In the genomic region with DNA sequence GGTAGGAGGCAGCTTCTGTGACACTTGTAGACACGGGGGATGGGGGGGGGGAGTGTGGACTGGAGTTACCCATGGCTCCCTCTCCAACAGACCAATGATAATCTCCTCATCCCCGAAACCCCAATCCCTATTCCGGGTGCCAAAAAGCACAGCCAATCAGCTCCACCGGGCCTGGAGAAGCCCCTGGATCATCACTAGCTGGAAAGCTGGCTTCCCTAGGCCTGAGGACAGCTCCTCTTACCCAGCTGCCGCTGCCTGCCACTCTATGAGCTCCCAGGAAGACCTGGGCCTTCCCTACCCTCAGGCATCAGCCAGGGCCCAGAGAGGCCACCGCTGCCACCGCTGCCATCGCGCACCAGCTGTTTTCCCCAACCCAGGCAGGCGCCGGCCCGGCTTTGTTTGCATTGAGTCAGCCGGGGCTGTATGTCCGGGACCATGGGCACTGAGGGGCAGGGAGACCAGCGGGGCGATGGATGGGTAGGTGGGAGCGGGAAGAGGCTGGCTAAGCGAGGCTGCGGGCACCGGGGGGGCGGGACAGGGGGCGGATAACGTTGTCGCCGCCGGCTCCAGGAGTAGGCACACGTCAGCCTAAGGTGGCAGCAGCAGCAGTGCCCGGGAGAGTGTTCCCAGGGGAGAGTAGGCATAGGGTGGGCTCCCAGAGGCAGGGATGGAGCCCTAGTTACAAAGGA, we compare ENCODE assay signal across 7 mouse cellular contexts. TPM values are rescaled to one million over a fixed set of nuclear protein-coding genes. Genes with fewer than 3 reads are reported as not detected.
DNase-seq lines count a peak whose midpoint lies in the region; ATAC-seq and TF ChIP-seq lines count a peak whose summit lies in the region.

No protein-coding gene starts in this region.

- H3K4me3 ChIP-seq in megakaryocyte, embryonic 14.5 days (replicated peaks) = peak overlapping the region; percentile 91
- peak overlapping the region; percentile 86 for H3K4me3 ChIP-seq in left cerebral cortex, adult 2 months

- no peak for TF ChIP-seq CTCF in left cerebral cortex, adult 2 months (IDR thresholded peaks at IDR 0.05)

- DNase-seq in cerebellum, adult 18-20 months = peak; percentile 63 to 74
- DNase-seq in frontal cortex, adult 2 months (ENCODE audit: extremely low spot score in 1 of 2, low spot score in 1 of 2) = peak; percentile 49 to 76
- DNase-seq in left cerebral cortex, adult 2 months (ENCODE audit: extremely low spot score in 1 of 2, low spot score in 2 of 2) = peak; percentile 57 to 59
- peak; percentile 46 for DNase-seq in naive thymus-derived CD4-positive, alpha-beta T cell, adult 2 months (ENCODE audit: low read depth)
- DNase-seq in embryo, embryonic 10.5 days (ENCODE audit: low spot score) = no peak

- peaks cover 96% of the 10 kb centered on the region for H3K27me3 ChIP-seq in megakaryocyte, embryonic 14.5 days (replicated peaks)

- H3K9me3 ChIP-seq in megakaryocyte, embryonic 14.5 days = no peaks in the 10 kb centered on the region

- intact Hi-C loops in left cerebral cortex, adult 2 months (cut with DNase I) = no loop called here

- H3K4me1 ChIP-seq in megakaryocyte, embryonic 14.5 days = peaks cover 30% of the 10 kb centered on the region

- ATAC-seq in megakaryocyte, adult 5-6 weeks (ENCODE audit: poor library complexity, severe bottlenecking) = no peak

- H3K36me3 ChIP-seq in megakaryocyte, embryonic 14.5 days (replicated peaks; ENCODE audit: low read length) = no peaks in the 10 kb centered on the region

- H3K27ac ChIP-seq in left cerebral cortex, adult 2 months = peak overlapping the region; percentile 90

RNA-seq across cellular contexts. Expression of a gene that starts 0.7 kb away (rescaled TPM):
- polyA plus RNA-seq in megakaryocyte, embryonic 14.5 days (2012; ENCODE audit: insufficient read depth, low replicate concordance) = 1.2 TPM in 1 of 2 replicates, not detected in the other
- 0.27 TPM in 1 of 2 replicates, not detected in the other for total RNA-seq in megakaryocyte, adult 5-6 weeks (2015)
- total RNA-seq in megakaryocyte, adult 5-6 weeks (2017) = 0.07 and 0.16 TPM in 2 replicates
- polyA plus RNA-seq in frontal cortex, adult 2 months (2012; rRNA removed) = 97.9 and 106 TPM in 2 replicates
- 100 to 1,000 TPM; 117 to 121 TPM for total RNA-seq in left cerebral cortex, adult 2 months (2021)

RNA-seq across cellular contexts. Expression of a gene that starts 14.9 kb away (rescaled TPM):
- not detected in 2 replicates for polyA plus RNA-seq in megakaryocyte, embryonic 14.5 days (2012; ENCODE audit: insufficient read depth, low replicate concordance)
- 0.21 and 0.58 TPM in 2 replicates for total RNA-seq in megakaryocyte, adult 5-6 weeks (2015)
- total RNA-seq in megakaryocyte, adult 5-6 weeks (2017) = 0.24 and 0.59 TPM in 2 replicates
- 22.7 and 23.1 TPM in 2 replicates for polyA plus RNA-seq in frontal cortex, adult 2 months (2012; rRNA removed)
- total RNA-seq in left cerebral cortex, adult 2 months (2021) = 10 to 100 TPM; 25.0 to 26.4 TPM

RNA-seq across cellular contexts. Expression of a gene that starts 32.3 kb away (rescaled TPM):
- polyA plus RNA-seq in megakaryocyte, embryonic 14.5 days (2012; ENCODE audit: insufficient read depth, low replicate concordance) = not detected in 2 replicates
- total RNA-seq in megakaryocyte, adult 5-6 weeks (2015) = not detected in 2 replicates
- total RNA-seq in megakaryocyte, adult 5-6 weeks (2017) = not detected in 2 replicates
- 0.30 and 0.34 TPM in 2 replicates for polyA plus RNA-seq in frontal cortex, adult 2 months (2012; rRNA removed)
- total RNA-seq in left cerebral cortex, adult 2 months (2021) = not detected

RNA-seq across cellular contexts. Expression of a gene that starts 36.7 kb away (rescaled TPM):
- polyA plus RNA-seq in megakaryocyte, embryonic 14.5 days (2012; ENCODE audit: insufficient read depth, low replicate concordance) = 67.6 and 78.3 TPM in 2 replicates
- 122 and 124 TPM in 2 replicates for total RNA-seq in megakaryocyte, adult 5-6 weeks (2015)
- 86.9 and 95.9 TPM in 2 replicates for total RNA-seq in megakaryocyte, adult 5-6 weeks (2017)
- polyA plus RNA-seq in frontal cortex, adult 2 months (2012; rRNA removed) = 129 and 134 TPM in 2 replicates
- total RNA-seq in left cerebral cortex, adult 2 months (2021) = 100 to 1,000 TPM; 113 to 118 TPM

RNA-seq across cellular contexts. Expression of a gene that starts 45.0 kb away (rescaled TPM):
- not detected in 2 replicates for polyA plus RNA-seq in megakaryocyte, embryonic 14.5 days (2012; ENCODE audit: insufficient read depth, low replicate concordance)
- not detected in 2 replicates for total RNA-seq in megakaryocyte, adult 5-6 weeks (2015)
- not detected in 2 replicates for total RNA-seq in megakaryocyte, adult 5-6 weeks (2017)
- polyA plus RNA-seq in frontal cortex, adult 2 months (2012; rRNA removed) = 7.8 and 8.6 TPM in 2 replicates
- total RNA-seq in left cerebral cortex, adult 2 months (2021) = under 1 TPM; 0.36 to 0.44 TPM

Comparison
In these comparisons a context has a peak if more than half of its experiments do, and no peak if none do; other contexts are left out.
1. RNA of a gene that starts 0.7 kb away (total RNA-seq): 117 to 121 TPM in left cerebral cortex, adult 2 months; 0.07 to 0.27 TPM in megakaryocyte, adult 5-6 weeks; every median in the first group is over 10 times any median in the second.
2. RNA of a gene that starts 14.9 kb away (total RNA-seq): 25.0 to 26.4 TPM in left cerebral cortex, adult 2 months; 0.21 to 0.59 TPM in megakaryocyte, adult 5-6 weeks; every median in the first group is over 10 times any median in the second.